Mouse (Mus musculus): ENCODE measurements around the gene Nlgn2.

Gene Nlgn2

GRCm38 (mm10) chr11:69837604-69837951 is at the start of gene Nlgn2:
Gene Nlgn2, minus strand, starts transcription at chr11:69837784.
- in situ Hi-C loops (cut with MboI, MseI), result no loop called here

- in situ Hi-C loops (cut with MboI, MseI), result no loop called here
These were observed 49.5 kb upstream of the Nlgn2 start for GRCm38 (mm10) chr11:69886907-69887635.

- in situ Hi-C loops (cut with MboI, MseI), result no loop called here
These were observed 47.1 kb upstream of the Nlgn2 start for GRCm38 (mm10) chr11:69884663-69885062.

- in situ Hi-C loops (cut with MboI, MseI), result no loop called here
These were observed 46.7 kb upstream of the Nlgn2 start for GRCm38 (mm10) chr11:69884240-69884639.

- in situ Hi-C loops (cut with MboI, MseI), result no loop called here
These were observed 46.1 kb upstream of the Nlgn2 start for GRCm38 (mm10) chr11:69883527-69884151.

GRCm38 (mm10) chr11:69883066-69883465 is 45.5 kb upstream of the Nlgn2 start:
- in situ Hi-C loops (cut with MboI, MseI), result no loop called here

- in situ Hi-C loops (cut with MboI, MseI), result no loop called here
These were observed 44.4 kb upstream of the Nlgn2 start for GRCm38 (mm10) chr11:69881787-69882670.

GRCm38 (mm10) chr11:69880853-69881603 is 43.4 kb upstream of the Nlgn2 start, which contains the start of gene Kctd11:
Gene Kctd11, minus strand, starts transcription at chr11:69881406.
- in situ Hi-C loops (cut with MboI, MseI), result no loop called here

GRCm38 (mm10) chr11:69880506-69880852 is 42.9 kb upstream of the Nlgn2 start:
- in situ Hi-C loops (cut with MboI, MseI), result no loop called here

GRCm38 (mm10) chr11:69879711-69880110 is 42.1 kb upstream of the Nlgn2 start:
- in situ Hi-C loops (cut with MboI, MseI), result no loop called here

- in situ Hi-C loops (cut with MboI, MseI), result no loop called here
These were observed 41.4 kb upstream of the Nlgn2 start for GRCm38 (mm10) chr11:69878952-69879351.

- in situ Hi-C loops (cut with MboI, MseI), result no loop called here
These were observed 40.8 kb upstream of the Nlgn2 start for GRCm38 (mm10) chr11:69878399-69878798.

GRCm38 (mm10) chr11:69877878-69878277 is 40.3 kb upstream of the Nlgn2 start, which contains the start of gene Tmem95:
Gene Tmem95, minus strand, starts transcription at chr11:69878018.
- in situ Hi-C loops (cut with MboI, MseI), result no loop called here

GRCm38 (mm10) chr11:69876867-69877266 is 39.3 kb upstream of the Nlgn2 start:
- in situ Hi-C loops (cut with MboI, MseI), result no loop called here

GRCm38 (mm10) chr11:69876186-69876585 is 38.6 kb upstream of the Nlgn2 start:
- in situ Hi-C loops (cut with MboI, MseI), result no loop called here

GRCm38 (mm10) chr11:69872451-69872850 is 34.9 kb upstream of the Nlgn2 start:
- in situ Hi-C loops (cut with MboI, MseI), result no loop called here

GRCm38 (mm10) chr11:69871822-69872221 is 34.2 kb upstream of the Nlgn2 start:
- in situ Hi-C loops (cut with MboI, MseI), result no loop called here

- in situ Hi-C loops (cut with MboI, MseI), result no loop called here
These were observed 32.9 kb upstream of the Nlgn2 start for GRCm38 (mm10) chr11:69870289-69871069.

- in situ Hi-C loops (cut with MboI, MseI), result no loop called here
These were observed 29.8 kb upstream of the Nlgn2 start for GRCm38 (mm10) chr11:69867335-69867734.

GRCm38 (mm10) chr11:69865561-69865960 is 28.0 kb upstream of the Nlgn2 start:
- in situ Hi-C loops (cut with MboI, MseI), result no loop called here
